Mouse (Mus musculus) erythroblast, embryonic 14.5 days (primary cell): ENCODE measurements around the gene Rcsd1. TPM values are rescaled to one million over a fixed set of nuclear protein-coding genes. Genes with fewer than 3 reads are reported as not detected.

Experiments used
- H3K27me3 ChIP-seq: 2 replicates; pipeline ENCODE4 v1.6.1; 2012; ENCODE audit warnings: inconsistent platforms; ENCODE audit not compliant: control insufficient read depth
- H3K36me3 ChIP-seq: 2 replicates; pipeline ENCODE4 v1.6.1; 2012; ENCODE audit warnings: mild to moderate bottlenecking, inconsistent platforms; ENCODE audit not compliant: control insufficient read depth
- H3K4me1 ChIP-seq: 2 replicates; pipeline ENCODE4 v1.6.1; 2012; ENCODE audit warnings: inconsistent platforms; ENCODE audit not compliant: control insufficient read depth
- H3K4me3 ChIP-seq: replicated peaks from 2 replicates; pipeline ENCODE3; 2012; ENCODE audit warnings: moderate library complexity, mild to moderate bottlenecking, inconsistent platforms
- H3K9me3 ChIP-seq: 2 replicates; pipeline ENCODE4 v1.6.1; 2012; ENCODE audit warnings: low read length, inconsistent platforms, mixed read lengths; ENCODE audit not compliant: control insufficient read depth
- GATA1 ChIP-seq: IDR thresholded peaks from 2 replicates; pipeline ENCODE4 v1.6.1; 2012; ENCODE audit warnings: low read length, inconsistent platforms, mixed read lengths
- TAL1 ChIP-seq: IDR thresholded peaks from 3 replicates; pipeline ENCODE4 v1.6.1; 2012; ENCODE audit warnings: low read length, inconsistent platforms, mixed read lengths
- polyA plus RNA-seq: library from polyadenylated mRNA; stranded (reverse); fragments of >175 nt; gene quantifications from 2 replicates; pipeline ENCODE4 v1.2.3, GENCODE M21; 2012

Rcsd1 gene
- polyA plus RNA-seq, 1 experiment, result 0.11 TPM

DNA sequence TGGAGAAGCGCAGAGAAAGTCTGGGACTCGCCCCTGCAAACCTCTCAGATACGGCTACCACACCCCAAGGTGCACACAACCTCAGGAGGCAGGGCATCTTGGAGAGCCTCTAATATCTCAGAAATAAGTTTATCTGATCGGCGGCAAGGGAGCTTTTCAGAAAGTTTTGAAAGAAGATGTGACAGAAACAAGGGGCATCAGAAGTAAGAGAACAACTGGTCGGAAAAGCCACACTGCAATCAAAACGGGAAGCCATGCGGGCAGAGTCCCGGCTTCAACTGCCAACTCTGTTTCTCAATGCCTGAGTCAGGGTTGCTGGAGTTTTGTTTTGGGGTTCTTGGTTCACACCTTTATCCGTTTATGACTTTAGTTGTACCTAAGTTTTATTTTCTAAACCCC is 2.3 kb downstream of the Rcsd1 start:
- H3K27me3 ChIP-seq, result peaks cover 60% of the 10 kb centered on the region
- H3K4me3 ChIP-seq, result no peak overlapping the region
- no peaks in the 10 kb centered on the region for H3K36me3 ChIP-seq
- peaks cover 25% of the 10 kb centered on the region for H3K4me1 ChIP-seq
- no peaks in the 10 kb centered on the region for H3K9me3 ChIP-seq
- no peak for TF ChIP-seq GATA1
- TF ChIP-seq TAL1, result no peak

DNA sequence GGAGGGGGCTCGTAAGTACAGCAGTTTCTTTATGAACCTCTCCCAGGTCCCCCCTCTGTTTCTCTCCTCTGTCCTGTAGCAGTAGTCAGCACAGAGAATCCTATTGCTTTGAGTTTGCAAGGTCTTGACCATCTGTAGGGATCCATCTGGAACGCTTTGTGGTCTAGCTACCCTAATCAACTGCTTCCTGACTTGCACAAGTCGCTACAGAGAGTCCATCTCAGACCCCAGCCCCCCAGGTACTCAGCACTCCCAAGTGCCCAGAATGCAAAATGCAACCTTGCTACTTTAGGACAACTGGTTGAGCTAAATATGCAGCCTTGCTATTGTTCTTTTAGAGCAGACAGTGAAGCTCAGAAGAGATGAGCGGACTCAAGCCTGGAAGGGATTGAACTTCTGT is 3.1 kb downstream of the Rcsd1 start:
- no peaks in the 10 kb centered on the region for H3K9me3 ChIP-seq
- H3K36me3 ChIP-seq, result no peaks in the 10 kb centered on the region
- no peak for TF ChIP-seq TAL1
- TF ChIP-seq GATA1, result no peak
- H3K27me3 ChIP-seq, result peaks cover 67% of the 10 kb centered on the region
- H3K4me3 ChIP-seq, result no peak overlapping the region
- peaks cover 25% of the 10 kb centered on the region for H3K4me1 ChIP-seq

DNA sequence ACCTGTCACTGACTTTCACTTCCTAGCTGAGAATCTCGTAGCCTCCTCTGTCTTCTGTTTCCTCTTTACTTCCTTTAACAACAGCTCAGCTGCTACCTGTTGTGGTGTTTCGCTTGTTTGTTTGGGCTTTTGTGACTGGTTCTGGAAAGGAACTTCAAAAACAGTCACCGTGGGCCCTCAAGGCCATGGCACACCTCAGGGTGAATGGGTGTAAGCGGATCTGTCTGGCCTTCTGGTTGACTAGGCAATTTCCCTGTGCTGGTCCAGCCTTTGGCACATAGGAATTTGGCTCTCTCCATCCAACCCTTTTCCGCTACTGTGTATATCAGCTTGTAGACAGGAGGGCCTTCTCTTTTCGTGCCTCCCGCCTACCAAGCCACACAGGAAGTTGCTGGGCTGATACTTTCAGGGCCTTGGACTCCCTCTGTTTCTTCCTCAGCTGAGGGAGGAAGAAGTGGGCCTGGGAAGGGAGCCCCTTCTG is 3.6 kb downstream of the Rcsd1 start:
- Histone ChIP-seq H3K4me1 (peaks cover 25% of the 10 kb centered on the region), H3K9me3 (no peaks in the 10 kb centered on the region), H3K27me3 (peaks cover 73% of the 10 kb centered on the region), H3K4me3 (no peak overlapping the region), H3K36me3 (no peaks in the 10 kb centered on the region)
- TF ChIP-seq GATA1, result no peak

DNA sequence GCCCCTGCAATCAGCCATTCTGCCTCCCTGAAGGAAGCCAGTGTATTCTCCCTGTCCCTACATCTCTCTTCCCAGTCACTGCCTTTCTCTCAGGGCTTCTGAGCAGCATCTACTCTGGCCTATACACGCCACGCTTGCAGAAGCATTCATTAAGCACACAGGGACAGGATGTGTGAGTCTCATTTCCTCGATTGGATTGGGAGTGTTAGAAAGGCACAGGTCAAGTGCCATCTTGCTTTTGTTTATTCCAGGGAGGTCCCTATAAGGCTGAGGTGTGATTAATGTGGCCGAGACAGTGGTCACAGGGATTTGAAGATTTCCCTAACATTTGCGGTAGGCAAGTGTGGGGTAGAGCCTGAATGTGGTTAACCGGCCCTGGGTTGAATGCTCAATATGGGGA is 4.2 kb downstream of the Rcsd1 start:
- H3K36me3 ChIP-seq, result no peaks in the 10 kb centered on the region
- TF ChIP-seq TAL1 (no peak), GATA1 (no peak)
- peaks cover 25% of the 10 kb centered on the region for H3K4me1 ChIP-seq
- peaks cover 78% of the 10 kb centered on the region for H3K27me3 ChIP-seq
- no peaks in the 10 kb centered on the region for H3K9me3 ChIP-seq
- no peak overlapping the region for H3K4me3 ChIP-seq

DNA sequence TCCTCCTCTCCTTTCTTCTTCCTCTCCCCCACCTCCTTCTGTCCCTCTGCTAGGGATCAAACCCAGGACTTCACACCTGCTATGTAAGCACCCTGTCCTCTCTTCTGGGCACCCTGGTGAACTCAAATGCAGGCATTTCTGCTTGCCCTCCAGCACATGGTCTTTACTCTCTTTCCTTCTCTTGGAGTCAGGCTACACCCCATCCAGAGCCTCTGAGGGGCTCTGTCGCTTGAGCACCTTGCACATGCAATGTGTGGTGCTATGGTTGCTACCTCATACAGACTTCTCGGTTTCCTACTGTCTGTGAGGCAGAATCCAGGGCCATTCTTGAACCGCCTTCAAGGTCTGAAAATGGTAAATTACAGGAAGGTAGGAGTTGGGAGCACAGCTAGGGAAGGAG is 4.7 kb downstream of the Rcsd1 start:
- H3K27me3 ChIP-seq, result peaks cover 81% of the 10 kb centered on the region
- no peaks in the 10 kb centered on the region for H3K9me3 ChIP-seq
- peaks cover 21% of the 10 kb centered on the region for H3K4me1 ChIP-seq
- TF ChIP-seq TAL1 (no peak), GATA1 (no peak)
- no peak overlapping the region for H3K4me3 ChIP-seq
- H3K36me3 ChIP-seq, result no peaks in the 10 kb centered on the region

GRCm38 (mm10) chr1:165702221-165703031 is 7.1 kb downstream of the Rcsd1 start:
- TF ChIP-seq TAL1 (no peak), GATA1 (no peak)
- Histone ChIP-seq H3K27me3 (peaks cover 59% of the 10 kb centered on the region), H3K9me3 (no peaks in the 10 kb centered on the region), H3K36me3 (no peaks in the 10 kb centered on the region), H3K4me1 (peaks cover 1% of the 10 kb centered on the region; the same call in 1 of the 2 replicates), H3K4me3 (no peak overlapping the region)

DNA sequence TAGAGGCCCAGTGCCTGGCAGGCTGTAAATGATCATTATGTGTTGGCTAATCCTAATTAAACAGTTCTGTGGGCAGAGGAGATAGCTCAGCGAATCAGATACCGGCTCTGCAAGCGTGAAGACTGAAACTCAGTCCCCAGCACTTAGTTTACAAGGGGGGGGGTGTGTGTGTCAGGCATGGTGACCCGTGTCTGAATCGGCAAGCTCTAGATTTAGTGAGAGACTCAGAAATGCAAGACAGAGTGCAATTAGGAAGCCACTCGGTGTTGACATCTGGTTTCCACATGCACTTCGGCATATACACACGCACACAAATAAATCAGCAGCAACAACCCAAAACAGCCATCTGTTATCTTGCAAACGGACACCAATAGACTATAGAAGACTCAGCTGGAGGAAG is 8.0 kb downstream of the Rcsd1 start:
- TF ChIP-seq TAL1 (no peak), GATA1 (no peak)
- Histone ChIP-seq H3K4me1 (peaks cover 1% of the 10 kb centered on the region; the same call in 1 of the 2 replicates), H3K27me3 (peaks cover 50% of the 10 kb centered on the region)

DNA sequence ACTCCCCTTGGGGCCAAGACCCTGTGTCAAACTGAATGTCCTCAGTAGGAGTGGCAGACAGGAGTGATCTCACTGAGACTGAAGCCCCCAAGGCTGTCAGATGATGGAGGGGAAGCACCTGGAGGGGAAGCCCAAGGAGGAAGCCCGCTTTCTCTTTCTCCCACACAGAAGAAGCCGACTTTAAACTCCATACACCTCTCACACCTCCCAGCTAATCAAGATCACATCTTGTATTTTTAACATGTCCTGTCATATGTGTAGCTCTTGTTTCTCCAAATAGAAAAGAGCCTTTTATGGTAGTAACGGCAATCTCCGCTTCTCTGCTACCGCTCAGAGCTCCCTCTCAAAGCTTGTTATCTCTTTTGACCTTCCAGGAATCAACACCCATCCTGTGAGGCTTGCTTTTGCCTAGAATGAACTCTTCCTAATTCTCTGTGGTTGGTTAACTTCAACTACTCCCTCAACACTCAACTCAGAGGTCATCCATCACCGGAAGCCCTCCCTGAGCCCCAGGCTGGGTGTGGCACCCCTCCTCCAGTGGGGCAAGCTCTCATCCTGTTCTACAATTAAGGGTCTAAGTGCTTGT is 8.5 kb downstream of the Rcsd1 start:
- peaks cover 1% of the 10 kb centered on the region; the same call in 1 of the 2 replicates for H3K4me1 ChIP-seq
- TF ChIP-seq GATA1, result no peak
- no peak for TF ChIP-seq TAL1
- no peaks in the 10 kb centered on the region for H3K36me3 ChIP-seq
- H3K9me3 ChIP-seq, result no peaks in the 10 kb centered on the region
- H3K4me3 ChIP-seq, result no peak overlapping the region
- H3K27me3 ChIP-seq, result peaks cover 45% of the 10 kb centered on the region

More for the DNA sequence above, 8.0 kb downstream of the Rcsd1 start:
- Histone ChIP-seq H3K9me3 (no peaks in the 10 kb centered on the region), H3K36me3 (no peaks in the 10 kb centered on the region), H3K4me3 (no peak overlapping the region)

- Histone ChIP-seq H3K9me3 (no peaks in the 10 kb centered on the region), H3K27me3 (peaks cover 41% of the 10 kb centered on the region), H3K36me3 (no peaks in the 10 kb centered on the region), H3K4me1 (peaks cover 1% of the 10 kb centered on the region; the same call in 1 of the 2 replicates), H3K4me3 (no peak overlapping the region)
- no peak for TF ChIP-seq TAL1
- no peak for TF ChIP-seq GATA1
Measured at GRCm38 (mm10) chr1:165700376-165700815, 9.2 kb downstream of the Rcsd1 start.
